Mouse (Mus musculus) lung, postnatal 0 days (tissue): ENCODE results near the gene Slc10a4. TPM values are rescaled to one million over a fixed set of nuclear protein-coding genes. Genes with fewer than 3 reads are reported as not detected.

ENCODE experiments used
- ATAC-seq: fragments of 200-750 bp; cut with Nextera tagmentation; 2 replicates; pipeline ENCODE4 v1.8.0; 2017; ENCODE audit warnings: moderate library complexity
- DNase-seq: peaks from one replicate; pipeline ENCODE4 v3.0.0-alpha.2; 2016; ENCODE audit warnings: low spot score
- H3K27ac ChIP-seq: fragments of 300-500 bp; sonication (generic); 2 replicates; pipeline ENCODE4 v1.5.1; 2014; ENCODE audit warnings: antibody characterized with exemption, mild to moderate bottlenecking, low read length, mixed read lengths
- H3K27me3 ChIP-seq: fragments of 300-500 bp; sonication (generic); replicated peaks from 2 replicates; pipeline ENCODE4 v1.6.1; 2014; ENCODE audit warnings: low read length, mixed read lengths; ENCODE audit not compliant: insufficient read depth
- H3K36me3 ChIP-seq: fragments of 300-500 bp; sonication (generic); 2 replicates; pipeline ENCODE4 v1.6.1; 2014; ENCODE audit warnings: low read length, mixed read lengths; ENCODE audit not compliant: insufficient read depth
- H3K4me1 ChIP-seq: fragments of 300-500 bp; sonication (generic); 2 replicates; pipeline ENCODE4 v1.6.1; 2014; ENCODE audit warnings: antibody characterized with exemption, low read depth, low read length, mixed read lengths; ENCODE audit not compliant: insufficient read depth
- H3K4me2 ChIP-seq: fragments of 300-500 bp; sonication (generic); replicated peaks from 2 replicates; pipeline ENCODE4 v1.6.1; 2014; ENCODE audit warnings: low read depth, mild to moderate bottlenecking, low read length, moderate library complexity, mixed read lengths
- H3K4me3 ChIP-seq: fragments of 300-500 bp; sonication (generic); 2 replicates; pipeline ENCODE4 v1.5.1; 2014; ENCODE audit warnings: low read depth, low read length
- H3K9ac ChIP-seq: fragments of 300-500 bp; sonication (generic); replicated peaks from 2 replicates; pipeline ENCODE4 v1.6.1; 2014; ENCODE audit warnings: low read depth, mild to moderate bottlenecking
- H3K9me3 ChIP-seq: fragments of 300-500 bp; sonication (generic); 2 replicates; pipeline ENCODE4 v1.6.1; 2016; ENCODE audit warnings: low read length, mixed read lengths
- CTCF ChIP-seq: IDR thresholded peaks from 2 replicates; pipeline ENCODE4 v1.5.1; 2016; ENCODE audit warnings: antibody characterized with exemption, mild to moderate bottlenecking
- EP300 ChIP-seq: IDR thresholded peaks from 2 replicates; pipeline ENCODE4 v1.6.1; 2016; ENCODE audit warnings: antibody characterized with exemption, mild to moderate bottlenecking, control low read depth
- WGBS: fragments of 180-500 bp; shearing (Covaris S2); extraction: QIAGEN DNeasy Blood & Tissue Kit; methylation state at CpG from one replicate; pipeline ENCODE4 v1.1.7; 2014; 5-methylcytosine and 5-hydroxymethylcytosine counted together
- polyA plus RNA-seq: library from polyadenylated mRNA; unstranded; fragments of >200 nt; fragmentation: Nextera tagmentation; extraction: Ambion mirVana; gene quantifications from 2 replicates; pipeline ENCODE4 v1.2.1, GENCODE M21; 2015

Slc10a4 gene
- polyA plus RNA-seq, 1 experiment from 2014 or later = 0.44 TPM

DNA sequence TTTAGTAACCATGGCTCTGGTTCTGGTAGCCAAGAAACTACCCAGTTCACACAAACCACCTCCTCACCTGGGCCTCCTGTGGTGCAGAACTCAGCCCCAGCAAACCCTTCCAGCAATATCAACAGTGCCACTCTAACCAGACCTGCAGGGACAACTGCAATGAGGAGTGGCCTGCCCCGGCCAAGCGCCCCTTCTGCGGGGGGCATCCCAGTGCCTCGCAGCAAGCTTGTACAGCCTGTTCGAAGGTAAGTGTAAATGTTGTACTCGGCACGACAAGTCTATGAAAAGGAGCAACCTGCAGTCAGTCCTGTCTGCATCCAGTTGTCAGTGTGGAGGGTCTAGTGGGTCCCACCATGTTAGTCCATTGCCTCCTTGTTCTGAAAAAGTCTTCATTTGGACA, 32.1 kb upstream of the Slc10a4 start, which contains the start of gene Gm10135:
Gene Gm10135 (minus strand): TSS at position 101 of the 400 bp plus-strand sequence.
- Histone ChIP-seq H3K4me2 (no peak within 1 kb of the TSS), H3K27ac (no peak within 1 kb of the TSS), H3K36me3 (peaks cover 33% of the 10 kb centered on the region), H3K9ac (no peak within 1 kb of the TSS), H3K4me3 (no peak within 1 kb of the TSS), H3K9me3 (no peaks in the 10 kb centered on the region), H3K27me3 (no peaks in the 10 kb centered on the region), H3K4me1 (no peaks in the 10 kb centered on the region)
- ATAC-seq (no peak), DNase-seq (no peak)
- no peak for TF ChIP-seq CTCF
- no peak for TF ChIP-seq EP300
- WGBS = 90% methylated on average over 7 of the region's 7 CpGs

DNA sequence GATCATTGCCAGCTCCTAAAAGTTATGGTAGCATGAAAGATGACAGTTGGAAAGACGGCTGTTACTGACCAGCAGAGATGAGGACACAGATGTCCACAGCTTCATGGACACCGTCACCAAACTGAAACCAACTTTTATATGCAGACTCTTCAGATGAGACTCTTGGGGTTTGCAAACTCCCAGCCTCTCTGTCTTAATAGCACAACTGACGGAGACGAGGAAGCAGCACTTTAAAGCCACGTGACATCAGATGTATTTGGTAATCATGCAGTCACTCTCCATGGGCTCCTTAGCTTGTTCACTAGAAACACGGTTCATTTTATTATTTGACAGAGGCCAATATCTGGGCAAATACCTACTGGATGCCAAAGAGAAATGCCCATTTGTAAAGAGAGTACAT, 30.7 kb upstream of the Slc10a4 start:
- H3K9me3 ChIP-seq = no peaks in the 10 kb centered on the region
- no peak overlapping the region for H3K4me3 ChIP-seq
- H3K27ac ChIP-seq = no peak overlapping the region
- H3K4me2 ChIP-seq = no peak overlapping the region
- H3K36me3 ChIP-seq = peaks cover 34% of the 10 kb centered on the region
- DNase-seq (no peak), ATAC-seq (no peak)
- 79% methylated on average over 6 of the region's 6 CpGs for WGBS
- no peaks in the 10 kb centered on the region for H3K4me1 ChIP-seq
- H3K9ac ChIP-seq = no peak overlapping the region
- TF ChIP-seq CTCF (no peak), EP300 (no peak)
- H3K27me3 ChIP-seq = no peaks in the 10 kb centered on the region

DNA sequence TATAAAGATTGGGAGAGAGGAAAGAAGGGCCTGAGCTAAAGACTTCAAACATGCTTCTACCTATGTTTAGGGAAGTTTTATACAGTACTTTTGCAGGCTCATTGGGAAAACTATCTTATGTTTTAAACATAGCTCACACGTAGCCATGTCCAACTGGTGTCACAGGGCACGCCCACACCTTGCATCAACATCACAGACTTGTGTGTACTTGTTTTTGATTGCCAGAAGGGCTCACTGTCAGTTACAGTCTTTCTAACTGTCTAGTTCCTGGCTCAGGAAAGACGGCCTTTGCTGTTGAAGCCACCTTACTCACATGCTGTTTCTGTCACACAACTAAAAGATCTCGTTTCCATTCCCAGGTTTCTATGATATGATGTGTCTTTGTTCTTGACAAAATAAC, 30.1 kb upstream of the Slc10a4 start:
- Histone ChIP-seq H3K27ac (no peak overlapping the region), H3K4me3 (no peak overlapping the region), H3K4me1 (no peaks in the 10 kb centered on the region), H3K27me3 (no peaks in the 10 kb centered on the region), H3K36me3 (peaks cover 34% of the 10 kb centered on the region), H3K9me3 (no peaks in the 10 kb centered on the region), H3K4me2 (no peak overlapping the region), H3K9ac (no peak overlapping the region)
- TF ChIP-seq CTCF (no peak), EP300 (no peak)
- 87% methylated on average over 4 of the region's 4 CpGs for WGBS
- DNase-seq = no peak
- ATAC-seq = no peak

DNA sequence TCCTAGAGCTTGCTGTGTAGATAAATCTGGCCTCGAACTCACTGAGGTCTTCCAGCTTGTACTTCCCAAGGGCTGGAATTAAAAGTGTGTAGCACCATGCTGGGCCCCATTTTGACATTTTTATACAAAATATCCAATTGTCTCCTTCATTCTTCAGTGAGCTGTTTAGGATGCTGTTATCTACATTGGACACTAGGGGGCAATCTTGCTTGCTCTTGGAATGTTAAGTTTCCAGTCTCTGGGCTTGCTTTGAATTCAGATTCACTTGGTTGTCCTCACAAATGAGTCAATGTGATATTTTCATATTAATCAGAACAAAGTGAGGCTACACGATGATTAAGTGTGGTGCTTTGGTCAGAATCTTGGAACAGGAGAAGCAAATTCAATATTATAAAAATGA, 22.6 kb upstream of the Slc10a4 start:
- no peaks in the 10 kb centered on the region for H3K4me1 ChIP-seq
- TF ChIP-seq CTCF = peak; percentile 85
- TF ChIP-seq EP300 = no peak
- 0 out of 2 replicates have a peak, but pooled peaks cover 5% of the 10 kb centered on the region for H3K36me3 ChIP-seq
- H3K4me3 ChIP-seq = no peak overlapping the region
- DNase-seq = peak; percentile 75
- no peak overlapping the region for H3K9ac ChIP-seq
- H3K27ac ChIP-seq = no peak overlapping the region
- no peaks in the 10 kb centered on the region for H3K27me3 ChIP-seq
- no peak overlapping the region for H3K4me2 ChIP-seq
- no peak for ATAC-seq
- 8% methylated on average over 2 of the region's 2 CpGs for WGBS
- no peaks in the 10 kb centered on the region for H3K9me3 ChIP-seq

DNA sequence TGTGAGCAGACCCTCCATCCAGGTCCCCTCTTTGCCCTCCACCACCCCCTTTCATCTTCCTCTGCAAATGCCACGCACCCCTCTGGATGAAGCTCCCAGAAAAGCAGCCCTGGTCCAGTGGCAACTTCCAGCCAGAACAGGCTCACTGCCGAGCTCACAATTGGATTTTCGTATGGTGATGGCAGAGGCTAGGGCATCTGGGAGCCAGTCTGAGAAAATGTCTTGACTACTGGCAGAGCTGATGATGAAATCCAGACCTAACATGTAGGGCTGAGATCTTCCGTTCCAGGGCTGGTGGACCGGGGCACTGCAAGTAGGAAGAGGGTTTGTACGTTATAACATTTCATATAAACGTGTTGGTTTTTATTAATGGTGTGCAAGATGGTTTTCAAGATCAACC, 18.9 kb upstream of the Slc10a4 start:
- ATAC-seq (no peak), DNase-seq (no peak)
- no peak overlapping the region for H3K27ac ChIP-seq

DNA sequence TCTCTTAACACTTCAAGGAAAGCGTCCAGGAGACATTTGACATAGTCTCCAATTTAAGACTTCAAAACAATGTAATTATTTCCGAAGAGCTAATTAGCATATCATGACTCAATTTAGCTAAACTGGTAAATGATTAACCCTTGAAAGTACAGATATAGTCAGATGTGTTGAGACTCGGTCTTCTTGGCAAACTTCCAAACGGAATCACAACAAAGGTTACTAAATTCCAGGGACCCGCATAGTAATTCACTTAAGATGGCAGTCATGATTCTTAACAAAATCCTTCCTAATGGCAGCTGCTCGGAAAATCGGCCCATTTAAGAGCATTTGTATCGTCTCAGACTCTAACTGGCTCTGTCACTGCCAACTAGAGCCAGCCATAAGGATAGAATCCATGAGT, 16.9 kb upstream of the Slc10a4 start:
- 65% methylated on average over 8 of the region's 8 CpGs for WGBS
- DNase-seq (no peak), ATAC-seq (no peak)

More for the DNA sequence above, 18.9 kb upstream of the Slc10a4 start:
- no peak for TF ChIP-seq CTCF
- no peak for TF ChIP-seq EP300
- 83% methylated on average over 7 of the region's 7 CpGs for WGBS
- Histone ChIP-seq H3K4me2 (no peak overlapping the region), H3K4me1 (no peaks in the 10 kb centered on the region), H3K36me3 (no peaks in the 10 kb centered on the region), H3K27me3 (no peaks in the 10 kb centered on the region), H3K9me3 (no peaks in the 10 kb centered on the region), H3K4me3 (no peak overlapping the region), H3K9ac (no peak overlapping the region)

DNA sequence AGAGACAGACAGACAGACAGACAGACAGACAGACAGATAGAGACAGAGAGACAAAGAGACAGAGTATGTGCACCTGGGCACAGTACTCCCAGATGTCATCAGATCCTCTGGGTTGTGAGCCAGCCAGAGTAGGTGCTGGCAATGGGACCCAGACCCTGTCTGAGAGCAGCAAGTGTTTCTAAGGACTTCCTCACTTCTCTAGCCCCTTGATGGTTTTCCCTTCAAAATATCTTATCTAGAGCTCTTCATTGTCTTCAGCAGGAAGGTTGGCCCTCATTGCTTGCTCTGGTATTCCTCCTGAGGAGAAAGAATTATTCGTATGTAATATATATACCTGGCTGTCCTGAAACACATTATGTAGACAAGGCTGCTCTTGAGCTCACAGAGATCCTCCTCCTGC, 14.2 kb upstream of the Slc10a4 start:
- H3K4me1 ChIP-seq = no peaks in the 10 kb centered on the region
- no peak overlapping the region for H3K4me2 ChIP-seq
- no peak overlapping the region for H3K27ac ChIP-seq
- WGBS = 93% methylated on average over 1 of the region's 1 CpGs
- H3K36me3 ChIP-seq = no peaks in the 10 kb centered on the region
- H3K9me3 ChIP-seq = no peaks in the 10 kb centered on the region
- no peak for TF ChIP-seq CTCF
- no peak for TF ChIP-seq EP300
- ATAC-seq (no peak), DNase-seq (no peak)
- H3K4me3 ChIP-seq = no peak overlapping the region
- no peak overlapping the region for H3K9ac ChIP-seq
- no peaks in the 10 kb centered on the region for H3K27me3 ChIP-seq

More for the DNA sequence above, 16.9 kb upstream of the Slc10a4 start:
- H3K4me3 ChIP-seq = no peak overlapping the region
- no peaks in the 10 kb centered on the region for H3K27me3 ChIP-seq
- no peaks in the 10 kb centered on the region for H3K4me1 ChIP-seq
- no peaks in the 10 kb centered on the region for H3K36me3 ChIP-seq
- H3K9me3 ChIP-seq = no peaks in the 10 kb centered on the region
- H3K27ac ChIP-seq = no peak overlapping the region
- TF ChIP-seq CTCF (no peak), EP300 (no peak)
- H3K9ac ChIP-seq = no peak overlapping the region
- no peak overlapping the region for H3K4me2 ChIP-seq
